In genomic region chr5:113118695-113119094, GRCm38 (mm10) we compare ENCODE assay signal across 13 mouse cellular contexts. TPM values are rescaled to one million over a fixed set of nuclear protein-coding genes. Genes with fewer than 3 reads are reported as not detected.
DNase-seq lines count a peak whose midpoint lies in the region; ATAC-seq and TF ChIP-seq lines count a peak whose summit lies in the region.
"Had no signal": no experiment of that assay in that cellular context is flagged by ENCODE, and none has a peak within 500 bp of the region (broad histone marks: within the 10 kb centered on the region; RNA-seq: fewer than 3 reads in every experiment).

No protein-coding gene starts in this region.

- no peaks in the 10 kb centered on the region for H3K27me3 ChIP-seq in E14TG2a.4 (ENCODE audit: insufficient read depth, low read length)
- no peaks in the 10 kb centered on the region for H3K27me3 ChIP-seq in liver, embryonic 13.5 days
- H3K27me3 ChIP-seq: limb, embryonic 13.5 days had no signal

- peak; percentile 70 for ATAC-seq in erythroid progenitor cell, adult 5-6 weeks (replicated peaks; ENCODE audit: low FRiP score, poor library complexity, severe bottlenecking)
- peak; percentile 71 for ATAC-seq in liver, embryonic 13.5 days (ENCODE audit: low read depth)

- peaks cover 91% of the 10 kb centered on the region for H3K4me1 ChIP-seq in E14TG2a.4 (replicated peaks; ENCODE audit: low read depth, low read length)
- H3K4me1 ChIP-seq in liver, embryonic 13.5 days (replicated peaks) = peaks cover 76% of the 10 kb centered on the region

- DNase-seq in gastrocnemius, adult 2 months = no peak
- no peak for DNase-seq in gastrocnemius, postnatal 25 days
- peak; percentile 66 for DNase-seq in liver, embryonic 13.5 days
- no peak for DNase-seq in right cerebral cortex, adult 18-20 months
- no peak for DNase-seq in left cerebral cortex, adult 2 months (ENCODE audit: extremely low spot score in 1 of 2, low spot score in 2 of 2)
- DNase-seq in urinary bladder, adult 18-20 months (ENCODE audit: low spot score in 2 of 2) = no peak
- DNase-seq: cerebellum, postnatal 36 days; heart, postnatal 4 days had no signal

- no peak for TF ChIP-seq CTCF in gastrocnemius, adult 2 months (IDR thresholded peaks at IDR 0.05)
- no peak for TF ChIP-seq CTCF in E14TG2a.4 (conservative IDR thresholded peaks at IDR 0.05; ENCODE audit: low read length)
- TF ChIP-seq CTCF in left cerebral cortex, adult 2 months (IDR thresholded peaks at IDR 0.05) = no peak

- WGBS in liver, embryonic 13.5 days (ENCODE audit: insufficient replicate concordance) = 13% methylated on average over 6 of the region's 6 CpGs

- H3K36me3 ChIP-seq in E14TG2a.4 (ENCODE audit: insufficient read depth, low read length) = no peaks in the 10 kb centered on the region
- no peaks in the 10 kb centered on the region for H3K36me3 ChIP-seq in liver, embryonic 13.5 days
- H3K36me3 ChIP-seq: G1E; limb, embryonic 13.5 days had no signal

- H3K9ac ChIP-seq in liver, embryonic 13.5 days = peak overlapping the region; percentile 57
- H3K9ac ChIP-seq: limb, embryonic 13.5 days had no signal

- H3K4me3 ChIP-seq in gastrocnemius, adult 2 months = no peak overlapping the region
- H3K4me3 ChIP-seq in E14TG2a.4 (replicated peaks; ENCODE audit: low read length) = peak overlapping the region; percentile 37; the same call in 1 of the 2 replicates
- peak overlapping the region; percentile 37 for H3K4me3 ChIP-seq in liver, embryonic 13.5 days (replicated peaks)
- H3K4me3 ChIP-seq in left cerebral cortex, adult 2 months = no peak overlapping the region
- H3K4me3 ChIP-seq: limb, embryonic 13.5 days had no signal

- no peaks in the 10 kb centered on the region for H3K9me3 ChIP-seq in E14TG2a.4 (ENCODE audit: low read length)
- no peaks in the 10 kb centered on the region for H3K9me3 ChIP-seq in liver, embryonic 13.5 days (replicated peaks)
- H3K9me3 ChIP-seq: limb, embryonic 13.5 days had no signal

- intact Hi-C loops in gastrocnemius, adult 2 months (cut with DNase I) = no loop called here
- intact Hi-C loops in left cerebral cortex, adult 2 months (cut with DNase I) = no loop called here

- H3K4me2 ChIP-seq in liver, embryonic 13.5 days = peak overlapping the region; percentile 66
- H3K4me2 ChIP-seq: limb, embryonic 13.5 days had no signal

- H3K27ac ChIP-seq in gastrocnemius, adult 2 months = peak overlapping the region; percentile 65
- peak overlapping the region; percentile 74 for H3K27ac ChIP-seq in liver, embryonic 13.5 days
- H3K27ac ChIP-seq in left cerebral cortex, adult 2 months = no peak overlapping the region
- H3K27ac ChIP-seq: limb, embryonic 13.5 days had no signal

RNA-seq across cellular contexts. Expression of gene Crybb3, which starts 37.3 kb away (rescaled TPM):
- total RNA-seq in gastrocnemius, adult 2 months (2021) = 1 to 10 TPM in 1 of 2 experiments, under 1 TPM in 1; 0.79 to 1.0 TPM
- total RNA-seq in gastrocnemius, postnatal 25 days (2021) = 1 to 10 TPM in 1 of 2 experiments, under 1 TPM in 1; 0.62 to 1.5 TPM
- not detected in 2 replicates for total RNA-seq in erythroid progenitor cell, adult 5-6 weeks (2015; ENCODE audit: low replicate concordance)
- total RNA-seq in erythroid progenitor cell, adult 5-6 weeks (2017; ENCODE audit: low replicate concordance) = not detected in 2 replicates
- polyA plus RNA-seq in liver, embryonic 13.5 days (2015; fragmentation: Nextera tagmentation; extraction: Ambion mirVana) = not detected in 2 replicates
- total RNA-seq in left cerebral cortex, adult 2 months (2021) = 1 to 10 TPM; 1.3 to 1.7 TPM
- total RNA-seq: G1E; neutrophil, adult 5-6 weeks had no signal
- polyA plus RNA-seq: G1E had no signal

RNA-seq across cellular contexts. Expression of gene Crybb2, which starts 48.8 kb away (rescaled TPM):
- not detected for total RNA-seq in gastrocnemius, adult 2 months (2021)
- not detected for total RNA-seq in gastrocnemius, postnatal 25 days (2021)
- not detected in 2 replicates for total RNA-seq in erythroid progenitor cell, adult 5-6 weeks (2015; ENCODE audit: low replicate concordance)
- total RNA-seq in erythroid progenitor cell, adult 5-6 weeks (2017; ENCODE audit: low replicate concordance) = 1.3 TPM in 1 of 2 replicates, not detected in the other
- not detected in 2 replicates for polyA plus RNA-seq in liver, embryonic 13.5 days (2015; fragmentation: Nextera tagmentation; extraction: Ambion mirVana)
- not detected for total RNA-seq in left cerebral cortex, adult 2 months (2021)
- total RNA-seq: G1E; heart, postnatal 4 days; neutrophil, adult 5-6 weeks had no signal
- polyA plus RNA-seq: G1E; limb, embryonic 13.5 days had no signal

Comparison
In these comparisons a context has a peak if more than half of its experiments do, and no peak if none do; other contexts are left out.
1. H3K4me3 ChIP-seq: peak in E14TG2a.4 (single experiment) and liver, embryonic 13.5 days (single experiment); none in gastrocnemius, adult 2 months (single experiment) and left cerebral cortex, adult 2 months (single experiment).